Mouse (Mus musculus) heart, embryonic 14.5 days (tissue): ENCODE results near the gene Hmg20a. TPM values are rescaled to one million over a fixed set of nuclear protein-coding genes. Genes with fewer than 3 reads are reported as not detected.

Experiments used
- ATAC-seq: fragments of 200-750 bp; cut with Nextera tagmentation; 2 replicates; pipeline ENCODE4 v1.8.0; 2017; ENCODE audit warnings: low read depth, moderate TSS enrichment; ENCODE audit not compliant: insufficient number of reproducible peaks, insufficient read depth, low FRiP score
- H3K27ac ChIP-seq, 2 experiments: fragments of 200-500 bp in 1 of 2; fragments of 300-500 bp in 1 of 2; sonication (generic) in 1 of 2; replicated peaks in 1 of 2; 2 replicates each; pipeline ENCODE4 v1.5.1; 2012 to 2014; ENCODE audit warnings: low read depth in 2 of 2, low read length in 2 of 2, control low read depth in 1 of 2, mild to moderate bottlenecking in 1 of 2, mixed read lengths in 1 of 2; ENCODE audit not compliant: control insufficient read depth in 1 of 2, insufficient read depth in 1 of 2
- H3K27me3 ChIP-seq: fragments of 300-500 bp; sonication (generic); 2 replicates; pipeline ENCODE4 v1.6.1; 2014; ENCODE audit warnings: mild to moderate bottlenecking, low read length, control low read depth; ENCODE audit not compliant: control insufficient read depth, insufficient read depth
- H3K36me3 ChIP-seq: fragments of 300-500 bp; sonication (generic); 2 replicates; pipeline ENCODE4 v1.6.1; 2014; ENCODE audit warnings: mild to moderate bottlenecking, control low read depth, low read length, mixed read lengths; ENCODE audit not compliant: control insufficient read depth, insufficient read depth
- H3K4me1 ChIP-seq, 2 experiments: fragments of 200-500 bp in 1 of 2; fragments of 300-500 bp in 1 of 2; sonication (generic) in 1 of 2; 2 replicates each; pipeline ENCODE4 v1.6.1; 2012 to 2014; ENCODE audit warnings: low read length in 2 of 2, control low read depth in 1 of 2, mixed read lengths in 1 of 2; ENCODE audit not compliant: control insufficient read depth in 2 of 2, insufficient read depth in 2 of 2
- H3K4me2 ChIP-seq: fragments of 300-500 bp; sonication (generic); 2 replicates; pipeline ENCODE4 v1.6.1; 2014; ENCODE audit warnings: mild to moderate bottlenecking, low read length
- H3K4me3 ChIP-seq, 2 experiments: fragments of 200-500 bp in 1 of 2; fragments of 300-500 bp in 1 of 2; sonication (generic) in 1 of 2; 2 replicates each; pipeline ENCODE4 v1.5.1; 2012 to 2014; ENCODE audit warnings: low read length in 2 of 2, mild to moderate bottlenecking in 2 of 2, control low read depth in 1 of 2, low read depth in 1 of 2, moderate library complexity in 1 of 2; ENCODE audit not compliant: control insufficient read depth in 1 of 2, insufficient read depth in 1 of 2
- H3K9ac ChIP-seq: fragments of 300-500 bp; sonication (generic); 2 replicates; pipeline ENCODE4 v1.6.1; 2014; ENCODE audit warnings: mild to moderate bottlenecking, low read length
- H3K9me3 ChIP-seq: fragments of 300-500 bp; sonication (generic); 2 replicates; pipeline ENCODE4 v1.6.1; 2016; ENCODE audit warnings: low read length, control low read depth; ENCODE audit not compliant: control insufficient read depth
- WGBS: fragments of 180-500 bp; shearing (Covaris S2); extraction: QIAGEN DNeasy Blood & Tissue Kit; methylation state at CpG from one replicate; pipeline ENCODE4 v1.1.7; 2014; 5-methylcytosine and 5-hydroxymethylcytosine counted together
- polyA plus RNA-seq: library from polyadenylated mRNA; unstranded; fragments of >200 nt; fragmentation: Nextera tagmentation; extraction: Ambion mirVana; gene quantifications from 2 replicates; pipeline ENCODE4 v1.2.1, GENCODE M21; 2014

Gene Hmg20a
- polyA plus RNA-seq, result 58.5 and 62.2 TPM in 2 replicates

DNA sequence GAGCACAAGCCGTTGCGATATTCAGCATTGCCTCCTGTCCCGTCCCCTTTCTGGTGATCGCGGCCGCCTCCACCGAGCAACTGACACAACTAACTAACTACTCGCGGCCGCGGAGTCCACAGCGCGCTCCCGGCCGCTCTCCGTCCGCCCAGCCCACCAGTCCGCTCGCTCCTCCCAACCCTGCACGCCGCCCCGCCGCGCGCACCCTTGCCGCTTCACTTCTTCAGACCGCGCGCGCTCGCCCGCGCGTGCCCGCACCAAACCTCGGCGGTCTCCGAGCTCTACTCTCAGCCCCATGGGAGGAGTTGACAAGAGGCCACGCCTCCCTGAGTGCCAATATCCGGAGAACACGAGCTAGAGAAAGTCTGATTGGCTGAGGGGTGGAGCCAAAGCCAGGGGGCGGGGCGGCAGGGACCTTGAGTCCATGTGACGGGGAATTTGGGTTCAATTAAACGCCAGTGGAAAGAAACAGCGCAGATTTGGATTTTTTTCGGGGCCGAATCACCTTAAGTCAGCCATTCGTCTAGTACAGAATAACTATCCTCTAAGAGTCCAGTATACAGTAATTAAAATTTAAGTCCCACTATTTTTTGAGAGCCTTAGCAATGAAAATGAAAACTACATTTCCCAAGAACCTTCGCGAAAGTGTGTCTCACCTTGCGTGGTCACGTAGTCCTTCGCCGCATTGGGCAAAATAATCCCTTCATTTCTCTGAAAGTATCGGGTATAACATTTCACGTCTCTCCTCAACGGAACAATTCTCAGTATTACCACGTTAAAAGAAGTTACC is at the start of gene Hmg20a, which contains the start of gene Peak1:
TSS of gene Hmg20a (plus strand) at position 662 of the 790 bp plus-strand sequence.
TSS of gene Peak1 (minus strand) at position 120 of the 790 bp plus-strand sequence.
- H3K9me3 ChIP-seq, result no peaks in the 10 kb centered on the region

GRCm38 (mm10) chr9:56368814-56369213 is 49.6 kb upstream of the Hmg20a start:
- no peak for ATAC-seq
- H3K27me3 ChIP-seq, result no peaks in the 10 kb centered on the region
- H3K9me3 ChIP-seq, result no peaks in the 10 kb centered on the region
- H3K4me1 ChIP-seq, result peaks cover 2 to 11% of the 10 kb centered on the region in 2 experiments; a peak in 2 of 4 replicates
- no peaks in the 10 kb centered on the region for H3K36me3 ChIP-seq
- no peak overlapping the region for H3K4me2 ChIP-seq
- H3K4me3 ChIP-seq, result no peak overlapping the region
- H3K9ac ChIP-seq, result no peak overlapping the region
- WGBS, result 65% methylated on average over 3 of the region's 3 CpGs
- H3K27ac ChIP-seq, result peak overlapping the region; percentile 14 to 49; a peak in 1 of 4 replicates

More for the DNA sequence above, at the start of gene Hmg20a, which contains the start of gene Peak1:
- Histone ChIP-seq H3K4me1 (peaks cover 3 to 43% of the 10 kb centered on the region in 2 experiments), H3K4me3 (peak within 1 kb of the TSS; percentile 72 to 97), H3K27ac (peak within 1 kb of the TSS; percentile 96 to 99), H3K27me3 (no peaks in the 10 kb centered on the region), H3K4me2 (peak within 1 kb of the TSS; percentile 86), H3K9ac (peak within 1 kb of the TSS; percentile 91), H3K36me3 (no peaks in the 10 kb centered on the region)
- WGBS, result under 1% methylated on average over 54 of the region's 59 CpGs
- peak; percentile 94 for ATAC-seq

- 50% methylated on average over 5 of the region's 5 CpGs for WGBS
- Histone ChIP-seq H3K4me3 (no peak overlapping the region), H3K27me3 (no peaks in the 10 kb centered on the region), H3K4me1 (peaks cover 2 to 11% of the 10 kb centered on the region in 2 experiments; a peak in 2 of 4 replicates), H3K9me3 (no peaks in the 10 kb centered on the region), H3K27ac (no peak overlapping the region), H3K9ac (no peak overlapping the region), H3K4me2 (no peak overlapping the region), H3K36me3 (no peaks in the 10 kb centered on the region)
- ATAC-seq, result no peak
Observed at GRCm38 (mm10) chr9:56370710-56371109, 47.7 kb upstream of the Hmg20a start.

DNA sequence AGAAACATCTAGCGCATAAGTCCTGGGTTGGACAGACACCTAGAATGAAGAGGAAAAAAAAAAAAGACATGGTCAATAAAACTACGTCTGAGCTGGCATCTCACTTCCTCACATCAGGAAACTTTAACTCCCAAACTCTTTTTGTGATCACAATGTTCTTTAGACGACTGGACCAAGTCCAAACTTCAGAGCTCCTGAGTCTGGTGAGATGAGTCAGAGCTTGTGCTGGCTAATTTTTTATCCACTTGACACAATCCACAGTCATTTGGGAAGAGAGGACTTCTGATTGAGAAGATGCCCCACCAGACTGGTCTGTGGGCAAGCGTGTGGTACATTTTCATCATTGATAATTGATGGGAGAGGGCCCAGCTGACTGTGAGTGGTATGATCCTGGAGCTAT is 44.0 kb upstream of the Hmg20a start:
- peaks cover 2 to 12% of the 10 kb centered on the region in 2 experiments; a peak in 3 of 4 replicates for H3K4me1 ChIP-seq
- no peaks in the 10 kb centered on the region for H3K9me3 ChIP-seq
- H3K4me3 ChIP-seq, result no peak overlapping the region
- H3K4me2 ChIP-seq, result no peak overlapping the region
- no peak for ATAC-seq
- 54% methylated on average over 4 of the region's 4 CpGs for WGBS
- H3K27ac ChIP-seq, result no peak overlapping the region
- H3K36me3 ChIP-seq, result no peaks in the 10 kb centered on the region
- no peak overlapping the region for H3K9ac ChIP-seq
- H3K27me3 ChIP-seq, result no peaks in the 10 kb centered on the region

GRCm38 (mm10) chr9:56382786-56383185 is 35.6 kb upstream of the Hmg20a start:
- Histone ChIP-seq H3K9me3 (no peaks in the 10 kb centered on the region), H3K27me3 (no peaks in the 10 kb centered on the region), H3K4me2 (no peak overlapping the region), H3K36me3 (no peaks in the 10 kb centered on the region), H3K9ac (no peak overlapping the region), H3K4me1 (no peaks in the 10 kb centered on the region), H3K4me3 (no peak overlapping the region), H3K27ac (no peak overlapping the region)
- ATAC-seq, result no peak
- 87% methylated on average over 1 of the region's 1 CpGs for WGBS

DNA sequence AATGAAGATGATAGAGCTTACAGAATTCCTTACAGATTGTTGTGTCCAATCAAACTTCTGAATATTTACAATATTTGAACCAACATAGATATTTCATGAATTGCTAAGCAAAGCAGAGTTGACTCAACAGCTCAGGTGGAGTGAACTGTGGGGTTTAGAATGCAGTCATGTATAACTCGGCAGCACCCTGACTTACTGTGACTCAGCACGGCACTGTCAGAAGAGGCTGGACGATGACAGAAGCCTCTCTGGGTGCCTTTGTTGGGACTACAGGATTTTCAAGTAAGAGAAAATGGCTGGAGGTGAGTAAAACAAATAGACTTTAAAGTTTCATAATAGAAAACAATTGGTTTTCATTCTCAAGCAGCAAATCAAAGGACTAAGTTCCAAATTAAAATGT is 25.6 kb upstream of the Hmg20a start:
- Histone ChIP-seq H3K27me3 (no peaks in the 10 kb centered on the region), H3K9ac (no peak overlapping the region), H3K27ac (no peak overlapping the region), H3K4me2 (no peak overlapping the region), H3K9me3 (no peaks in the 10 kb centered on the region), H3K4me1 (peaks cover 3 to 8% of the 10 kb centered on the region in 2 experiments), H3K36me3 (no peaks in the 10 kb centered on the region), H3K4me3 (no peak overlapping the region)
- WGBS, result 65% methylated on average over 3 of the region's 3 CpGs
- no peak for ATAC-seq

GRCm38 (mm10) chr9:56396306-56396705 is 22.1 kb upstream of the Hmg20a start:
- H3K4me3 ChIP-seq, result no peak overlapping the region
- WGBS, result 12% methylated on average over 1 of the region's 1 CpGs
- peaks cover 3 to 20% of the 10 kb centered on the region in 2 experiments for H3K4me1 ChIP-seq
- no peak for ATAC-seq
- H3K36me3 ChIP-seq, result peaks cover 4% of the 10 kb centered on the region; the same call in 1 of the 2 replicates
- no peaks in the 10 kb centered on the region for H3K27me3 ChIP-seq
- H3K9me3 ChIP-seq, result no peaks in the 10 kb centered on the region
- no peak overlapping the region for H3K9ac ChIP-seq
- no peak overlapping the region for H3K4me2 ChIP-seq
- peak overlapping the region; percentile 49; a peak in 2 of 4 replicates for H3K27ac ChIP-seq
